Mouse (Mus musculus): ENCODE results near the gene Ston1. TPM values are rescaled to one million over a fixed set of nuclear protein-coding genes. Genes with fewer than 3 reads are reported as not detected.
A peak's percentile ranks its signal among the peaks of the same experiment; 100 is the strongest.

The Ston1 gene
- polyA plus RNA-seq (2015; fragmentation: Nextera tagmentation; extraction: Ambion mirVana): 0.91 and 0.96 TPM in 2 replicates

DNA sequence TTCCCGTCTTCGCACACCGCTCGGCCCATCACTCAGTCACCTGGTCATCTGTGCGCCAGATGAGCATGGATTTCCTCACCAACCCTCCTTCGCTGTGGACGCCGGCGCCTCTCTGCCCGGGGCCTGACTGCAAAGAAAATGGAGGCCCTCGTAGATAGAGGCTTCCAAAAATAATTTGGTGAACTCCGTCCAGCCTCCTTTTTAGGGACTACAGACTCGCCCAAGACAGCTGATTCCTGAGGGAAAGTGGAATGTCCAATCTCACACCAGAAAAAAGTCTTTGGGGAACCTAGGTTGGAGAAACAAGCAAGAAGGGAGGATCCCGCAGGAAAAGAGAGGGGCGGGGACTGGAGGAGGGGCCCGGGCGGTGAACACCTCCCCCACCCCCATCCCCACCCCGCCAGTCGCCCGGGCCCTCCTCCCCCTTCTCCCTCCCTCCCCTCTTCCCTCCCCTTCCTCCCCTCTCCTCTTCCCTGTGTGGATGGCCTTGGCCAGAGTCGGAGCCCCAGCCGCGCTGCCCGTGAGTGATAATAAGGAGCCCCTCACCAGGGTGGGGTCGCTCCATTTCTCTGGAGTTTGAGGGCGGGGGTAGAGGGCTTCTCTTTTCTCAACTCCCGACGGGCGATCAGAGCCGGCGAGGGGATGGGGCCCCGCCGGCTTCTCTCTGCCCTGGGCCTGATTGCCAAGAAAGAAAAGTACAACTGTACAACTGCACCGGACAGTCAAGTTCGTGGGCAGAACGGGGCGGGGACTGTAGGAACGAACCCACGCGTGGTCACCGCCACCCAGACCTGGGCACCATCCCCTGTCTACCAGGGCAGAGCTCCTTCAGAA is at the start of gene Ston1:
Gene Ston1, plus strand, starts transcription at position 463 of the 834 bp plus-strand sequence.
- no peaks in the 10 kb centered on the region for H3K27me3 ChIP-seq (ENCODE audit: control insufficient read depth, insufficient read depth, low read depth, low read length)
- no peaks in the 10 kb centered on the region; the same call in none of the 2 replicates for H3K4me1 ChIP-seq (ENCODE audit: control insufficient read depth, low read depth, low read length)
- ATAC-seq (ENCODE audit: low read depth): peak; percentile 80
- peak within 1 kb of the TSS; percentile 62; the same call in 1 of the 2 replicates for H3K27ac ChIP-seq (ENCODE audit: low read length)
- peak within 1 kb of the TSS; percentile 43 for H3K4me3 ChIP-seq (ENCODE audit: low read depth, low read length)
- 2% methylated on average over 38 of the region's 41 CpGs for WGBS (ENCODE audit: insufficient replicate concordance)
- peak within 1 kb of the TSS; percentile 43 for H3K9ac ChIP-seq (ENCODE audit: low read depth, low read length)
- no peaks in the 10 kb centered on the region for H3K9me3 ChIP-seq (replicated peaks; ENCODE audit: control insufficient read depth, low read length)
- H3K4me2 ChIP-seq (ENCODE audit: low read depth, low read length): peak within 1 kb of the TSS; percentile 66
- H3K36me3 ChIP-seq (ENCODE audit: control insufficient read depth, insufficient read depth): no peaks in the 10 kb centered on the region

- H3K36me3 ChIP-seq (ENCODE audit: control insufficient read depth, insufficient read depth): peaks cover 5% of the 10 kb centered on the region
- H3K27ac ChIP-seq (ENCODE audit: low read length): no peak overlapping the region
- H3K4me3 ChIP-seq (ENCODE audit: low read depth, low read length): no peak overlapping the region
- H3K4me1 ChIP-seq (ENCODE audit: control insufficient read depth, low read depth, low read length): peaks cover 21% of the 10 kb centered on the region
- no peaks in the 10 kb centered on the region for H3K9me3 ChIP-seq (replicated peaks; ENCODE audit: control insufficient read depth, low read length)
- no peaks in the 10 kb centered on the region for H3K27me3 ChIP-seq (ENCODE audit: control insufficient read depth, insufficient read depth, low read depth, low read length)
- no peak overlapping the region for H3K4me2 ChIP-seq (ENCODE audit: low read depth, low read length)
- 65% methylated on average over 24 of the region's 24 CpGs for WGBS (ENCODE audit: insufficient replicate concordance)
- H3K9ac ChIP-seq (ENCODE audit: low read depth, low read length): no peak overlapping the region
- peak; percentile 45 for ATAC-seq (ENCODE audit: low read depth)
Measured at GRCm38 (mm10) chr17:88549411-88550191, 47.9 kb upstream of the Ston1 start.

DNA sequence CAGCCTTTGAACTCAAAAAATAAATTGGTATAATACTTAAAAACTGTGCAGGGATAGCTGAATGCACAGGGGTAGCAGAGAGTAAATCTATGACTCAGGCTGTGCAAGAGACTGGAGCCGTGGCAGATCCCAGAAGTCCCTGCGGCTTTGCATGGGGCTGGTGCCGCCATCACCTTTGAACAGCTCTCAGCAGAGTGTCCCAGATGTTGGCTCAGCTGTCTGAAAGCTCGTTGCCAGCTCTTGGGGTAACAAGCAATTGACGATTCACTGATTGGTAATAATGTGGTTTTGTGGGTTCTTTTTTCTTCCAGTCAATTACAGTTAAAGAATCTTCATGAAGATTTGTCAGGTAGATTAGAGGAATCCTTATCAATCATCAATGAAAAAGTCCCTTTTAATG is 47.1 kb upstream of the Ston1 start:
- Histone ChIP-seq H3K27ac (ENCODE audit: low read length) (no peak overlapping the region), H3K4me2 (ENCODE audit: low read depth, low read length) (no peak overlapping the region), H3K4me3 (ENCODE audit: low read depth, low read length) (no peak overlapping the region), H3K9me3 (replicated peaks; ENCODE audit: control insufficient read depth, low read length) (no peaks in the 10 kb centered on the region), H3K4me1 (ENCODE audit: control insufficient read depth, low read depth, low read length) (peaks cover 21% of the 10 kb centered on the region), H3K9ac (ENCODE audit: low read depth, low read length) (no peak overlapping the region), H3K36me3 (ENCODE audit: control insufficient read depth, insufficient read depth) (peaks cover 5% of the 10 kb centered on the region), H3K27me3 (ENCODE audit: control insufficient read depth, insufficient read depth, low read depth, low read length) (no peaks in the 10 kb centered on the region)
- WGBS (ENCODE audit: insufficient replicate concordance): 67% methylated on average over 5 of the region's 5 CpGs
- ATAC-seq (ENCODE audit: low read depth): no peak

DNA sequence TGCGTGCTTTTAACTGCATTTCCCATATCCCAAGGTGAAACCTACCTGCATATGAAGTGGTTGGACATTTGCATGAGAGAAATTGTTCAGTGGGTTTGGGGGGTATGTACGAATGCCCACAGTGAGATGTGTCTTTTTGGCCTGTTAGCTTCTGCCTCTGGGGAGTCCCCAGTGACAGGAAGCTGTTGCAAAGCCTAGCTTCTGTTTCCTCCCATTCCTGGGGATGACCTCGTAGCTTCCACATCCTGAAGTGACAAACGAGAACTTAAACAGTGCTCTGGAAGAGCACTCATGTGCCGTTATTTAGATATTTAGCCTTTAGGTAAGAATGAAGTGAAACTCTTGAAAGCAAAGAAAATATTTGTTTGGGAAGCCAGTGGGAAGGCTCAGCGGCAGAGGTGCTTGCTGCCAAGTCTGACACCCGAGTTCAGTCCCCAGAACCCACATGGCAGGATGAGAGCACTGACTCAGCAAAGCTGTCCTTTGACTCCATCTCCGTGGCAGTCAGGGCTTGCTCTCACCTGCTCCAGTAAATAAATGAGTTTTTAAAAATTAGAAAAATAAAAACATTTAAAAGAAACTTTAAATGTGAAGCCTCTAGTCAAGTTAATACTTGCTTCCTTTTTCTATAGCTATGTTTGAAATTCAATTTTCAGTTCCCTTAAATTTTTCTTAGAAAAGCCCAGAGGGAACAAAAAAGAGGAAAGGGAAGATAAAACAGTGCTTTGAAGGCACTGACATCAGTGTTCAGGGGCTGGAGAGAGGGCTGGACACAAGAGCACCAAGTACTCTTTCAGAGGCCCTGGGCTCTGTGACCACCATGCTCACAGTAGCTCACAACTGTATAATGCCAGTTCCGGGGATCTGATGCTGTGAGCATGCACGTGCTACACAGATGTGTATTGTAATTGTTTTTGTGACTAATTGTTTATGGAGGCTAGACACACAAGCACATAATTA is 46.2 kb upstream of the Ston1 start:
- no peak overlapping the region for H3K4me2 ChIP-seq (ENCODE audit: low read depth, low read length)
- H3K36me3 ChIP-seq (ENCODE audit: control insufficient read depth, insufficient read depth): peaks cover 5% of the 10 kb centered on the region
- no peak overlapping the region for H3K4me3 ChIP-seq (ENCODE audit: low read depth, low read length)
- H3K27me3 ChIP-seq (ENCODE audit: control insufficient read depth, insufficient read depth, low read depth, low read length): no peaks in the 10 kb centered on the region
- 40% methylated on average over 10 of the region's 10 CpGs for WGBS (ENCODE audit: insufficient replicate concordance)
- 0 out of 2 replicates have a peak, but pooled peaks have one; percentile 30 for ATAC-seq (ENCODE audit: low read depth)
- no peak overlapping the region for H3K9ac ChIP-seq (ENCODE audit: low read depth, low read length)
- peak overlapping the region; percentile 63 for H3K27ac ChIP-seq (ENCODE audit: low read length)
- H3K9me3 ChIP-seq (replicated peaks; ENCODE audit: control insufficient read depth, low read length): no peaks in the 10 kb centered on the region
- peaks cover 21% of the 10 kb centered on the region for H3K4me1 ChIP-seq (ENCODE audit: control insufficient read depth, low read depth, low read length)

GRCm38 (mm10) chr17:88552556-88552955 is 44.9 kb upstream of the Ston1 start:
- no peak for ATAC-seq (ENCODE audit: low read depth)
- Histone ChIP-seq H3K27ac (ENCODE audit: low read length) (peak overlapping the region; percentile 51), H3K9ac (ENCODE audit: low read depth, low read length) (no peak overlapping the region), H3K9me3 (replicated peaks; ENCODE audit: control insufficient read depth, low read length) (no peaks in the 10 kb centered on the region), H3K27me3 (ENCODE audit: control insufficient read depth, insufficient read depth, low read depth, low read length) (no peaks in the 10 kb centered on the region), H3K4me2 (ENCODE audit: low read depth, low read length) (no peak overlapping the region), H3K4me3 (ENCODE audit: low read depth, low read length) (no peak overlapping the region), H3K36me3 (ENCODE audit: control insufficient read depth, insufficient read depth) (peaks cover 3% of the 10 kb centered on the region), H3K4me1 (ENCODE audit: control insufficient read depth, low read depth, low read length) (peaks cover 21% of the 10 kb centered on the region)
- WGBS (ENCODE audit: insufficient replicate concordance): 43% methylated on average over 6 of the region's 6 CpGs

- no peak overlapping the region for H3K4me3 ChIP-seq (ENCODE audit: low read depth, low read length)
- ATAC-seq (ENCODE audit: low read depth): no peak
- H3K9ac ChIP-seq (ENCODE audit: low read depth, low read length): no peak overlapping the region
- peaks cover 21% of the 10 kb centered on the region for H3K4me1 ChIP-seq (ENCODE audit: control insufficient read depth, low read depth, low read length)
- 57% methylated on average over 8 of the region's 8 CpGs for WGBS (ENCODE audit: insufficient replicate concordance)
- H3K27me3 ChIP-seq (ENCODE audit: control insufficient read depth, insufficient read depth, low read depth, low read length): no peaks in the 10 kb centered on the region
- no peak overlapping the region; the same call in 1 of the 2 replicates for H3K27ac ChIP-seq (ENCODE audit: low read length)
- no peaks in the 10 kb centered on the region for H3K9me3 ChIP-seq (replicated peaks; ENCODE audit: control insufficient read depth, low read length)
- no peaks in the 10 kb centered on the region; the same call in none of the 2 replicates for H3K36me3 ChIP-seq (ENCODE audit: control insufficient read depth, insufficient read depth)
- H3K4me2 ChIP-seq (ENCODE audit: low read depth, low read length): no peak overlapping the region
Measured at GRCm38 (mm10) chr17:88553001-88553449, 44.5 kb upstream of the Ston1 start.

DNA sequence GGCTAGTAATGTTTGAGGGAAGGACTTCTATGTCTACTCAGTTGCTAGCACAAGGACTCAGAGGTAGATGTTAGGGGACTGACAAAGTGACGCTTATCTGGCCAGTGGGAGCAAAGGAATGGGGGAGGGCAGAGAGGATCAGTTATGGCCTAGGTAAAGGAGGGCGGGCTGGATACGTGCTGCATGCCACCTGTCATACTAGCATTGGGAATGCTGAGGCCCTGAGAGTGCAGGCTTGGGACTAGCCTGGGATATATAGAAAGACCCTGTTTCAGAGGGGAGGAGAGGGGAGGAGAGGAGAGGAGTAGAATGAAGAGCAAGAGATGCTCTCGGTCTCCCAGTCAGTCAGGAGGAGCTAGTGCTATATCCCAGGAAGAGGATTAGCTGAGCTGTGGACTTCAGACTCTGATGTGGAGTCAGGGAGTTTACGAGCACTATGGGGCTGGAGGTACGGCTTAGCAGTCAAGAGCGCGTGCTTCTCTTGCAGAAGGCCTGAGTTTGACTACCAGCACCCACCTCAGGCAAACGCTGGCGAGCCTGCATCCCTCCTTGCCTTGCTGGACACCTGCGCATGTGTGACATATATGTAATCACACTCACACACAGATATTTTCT is 43.9 kb upstream of the Ston1 start:
- H3K27ac ChIP-seq (ENCODE audit: low read length): no peak overlapping the region
- ATAC-seq (ENCODE audit: low read depth): no peak
- WGBS (ENCODE audit: insufficient replicate concordance): 77% methylated on average over 11 of the region's 11 CpGs
- H3K9ac ChIP-seq (ENCODE audit: low read depth, low read length): no peak overlapping the region
- H3K9me3 ChIP-seq (replicated peaks; ENCODE audit: control insufficient read depth, low read length): no peaks in the 10 kb centered on the region
- no peak overlapping the region for H3K4me3 ChIP-seq (ENCODE audit: low read depth, low read length)
- peaks cover 21% of the 10 kb centered on the region for H3K4me1 ChIP-seq (ENCODE audit: control insufficient read depth, low read depth, low read length)
- no peaks in the 10 kb centered on the region for H3K27me3 ChIP-seq (ENCODE audit: control insufficient read depth, insufficient read depth, low read depth, low read length)
- H3K4me2 ChIP-seq (ENCODE audit: low read depth, low read length): no peak overlapping the region
- H3K36me3 ChIP-seq (ENCODE audit: control insufficient read depth, insufficient read depth): no peaks in the 10 kb centered on the region; the same call in 1 of the 2 replicates

DNA sequence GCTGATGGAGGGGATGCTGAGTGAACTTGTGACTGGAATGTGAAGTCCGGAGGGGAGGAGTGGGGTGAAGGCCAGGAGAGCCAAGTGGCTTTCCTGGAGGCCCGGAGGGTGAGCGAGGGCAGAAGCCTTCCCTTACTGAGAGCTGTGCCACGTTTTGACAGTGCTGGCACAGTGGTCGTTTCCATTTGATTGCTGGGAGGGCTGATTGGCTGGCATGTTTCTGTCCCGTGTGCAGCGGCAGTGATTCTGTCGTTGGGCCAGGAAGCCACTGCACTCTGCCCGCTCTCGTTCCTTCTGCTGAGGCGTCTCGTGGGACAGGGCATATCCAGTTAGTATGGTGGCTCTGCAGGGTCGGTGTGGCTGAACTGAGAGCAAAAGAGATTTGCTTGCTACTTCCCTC is 41.3 kb upstream of the Ston1 start:
- 78% methylated on average over 13 of the region's 13 CpGs for WGBS (ENCODE audit: insufficient replicate concordance)
- H3K36me3 ChIP-seq (ENCODE audit: control insufficient read depth, insufficient read depth): peaks cover 2% of the 10 kb centered on the region; the same call in 1 of the 2 replicates
- H3K4me1 ChIP-seq (ENCODE audit: control insufficient read depth, low read depth, low read length): peaks cover 10% of the 10 kb centered on the region
- no peak overlapping the region for H3K27ac ChIP-seq (ENCODE audit: low read length)
- no peaks in the 10 kb centered on the region for H3K27me3 ChIP-seq (ENCODE audit: control insufficient read depth, insufficient read depth, low read depth, low read length)
- ATAC-seq (ENCODE audit: low read depth): no peak
- no peak overlapping the region for H3K4me3 ChIP-seq (ENCODE audit: low read depth, low read length)
- H3K4me2 ChIP-seq (ENCODE audit: low read depth, low read length): no peak overlapping the region
- H3K9ac ChIP-seq (ENCODE audit: low read depth, low read length): no peak overlapping the region
- no peaks in the 10 kb centered on the region for H3K9me3 ChIP-seq (replicated peaks; ENCODE audit: control insufficient read depth, low read length)

All from liver, embryonic 16.5 days (tissue).